20 mouse cellular contexts compared by ENCODE assay signal in genomic region chr3:34679439-34679838, GRCm38 (mm10). TPM values are rescaled to one million over a fixed set of nuclear protein-coding genes. Genes with fewer than 3 reads are reported as not detected.
A peak's percentile ranks its signal among the peaks of the same experiment; 100 is the strongest.
DNase-seq lines count a peak whose midpoint lies in the region; ATAC-seq lines count a peak whose summit lies in the region.
"Had no signal": no experiment of that assay in that cellular context is flagged by ENCODE, and none has a peak within 500 bp of the region (broad histone marks: within the 10 kb centered on the region; RNA-seq: fewer than 3 reads in every experiment).

No protein-coding gene starts in this region.

- no peak overlapping the region for H3K9ac ChIP-seq in forebrain, embryonic 12.5 days
- no peak overlapping the region for H3K9ac ChIP-seq in forebrain, embryonic 14.5 days (ENCODE audit: low read length)
- H3K9ac ChIP-seq in midbrain, embryonic 11.5 days (ENCODE audit: low read length): no peak overlapping the region; the same call in 1 of the 2 replicates
- no peak overlapping the region for H3K9ac ChIP-seq in midbrain, embryonic 16.5 days (ENCODE audit: low read depth, low read length)
- no peak overlapping the region for H3K9ac ChIP-seq in forebrain, embryonic 13.5 days
- H3K9ac ChIP-seq: embryonic facial prominence, embryonic 13.5 days; hindbrain, embryonic 15.5 days had no signal

- no peak overlapping the region for H3K4me2 ChIP-seq in forebrain, embryonic 12.5 days
- H3K4me2 ChIP-seq in forebrain, embryonic 14.5 days (ENCODE audit: low read length): no peak overlapping the region
- no peak overlapping the region; the same call in 1 of the 2 replicates for H3K4me2 ChIP-seq in midbrain, embryonic 11.5 days
- H3K4me2 ChIP-seq in midbrain, embryonic 16.5 days (ENCODE audit: low read length): no peak overlapping the region
- no peak overlapping the region for H3K4me2 ChIP-seq in forebrain, embryonic 13.5 days
- H3K4me2 ChIP-seq: embryonic facial prominence, embryonic 13.5 days; hindbrain, embryonic 15.5 days had no signal

- H3K36me3 ChIP-seq in forebrain, embryonic 12.5 days (replicated peaks): peaks cover 19% of the 10 kb centered on the region
- H3K36me3 ChIP-seq in forebrain, embryonic 14.5 days (ENCODE audit: control insufficient read depth, insufficient read depth, low read length): peaks cover 17% of the 10 kb centered on the region
- H3K36me3 ChIP-seq in midbrain, embryonic 11.5 days (ENCODE audit: control insufficient read depth, insufficient read depth, low read length): no peaks in the 10 kb centered on the region; the same call in 1 of the 2 replicates
- no peaks in the 10 kb centered on the region for H3K36me3 ChIP-seq in midbrain, embryonic 16.5 days (ENCODE audit: control insufficient read depth, insufficient read depth, low read length)
- H3K36me3 ChIP-seq in embryonic facial prominence, embryonic 10.5 days (replicated peaks): no peaks in the 10 kb centered on the region
- H3K36me3 ChIP-seq in forebrain, embryonic 13.5 days (ENCODE audit: poor library complexity, severe bottlenecking): peaks cover 21% of the 10 kb centered on the region
- H3K36me3 ChIP-seq: embryonic facial prominence, embryonic 13.5 days; heart, embryonic 10.5 days; hindbrain, embryonic 15.5 days had no signal

- no peak overlapping the region for H3K4me3 ChIP-seq in forebrain, embryonic 12.5 days (replicated peaks)
- no peak overlapping the region for H3K4me3 ChIP-seq in forebrain, embryonic 14.5 days (ENCODE audit: low read depth, low read length)
- no peak overlapping the region for H3K4me3 ChIP-seq in midbrain, embryonic 11.5 days (ENCODE audit: low read depth, low read length)
- H3K4me3 ChIP-seq in midbrain, embryonic 16.5 days (ENCODE audit: low read depth, low read length): no peak overlapping the region
- no peak overlapping the region for H3K4me3 ChIP-seq in embryonic facial prominence, embryonic 10.5 days
- no peak overlapping the region for H3K4me3 ChIP-seq in forebrain, embryonic 13.5 days
- H3K4me3 ChIP-seq: embryonic facial prominence, embryonic 13.5 days; heart, embryonic 10.5 days; hindbrain, embryonic 15.5 days had no signal

- peaks cover 21% of the 10 kb centered on the region for H3K4me1 ChIP-seq in forebrain, embryonic 12.5 days
- H3K4me1 ChIP-seq in forebrain, embryonic 14.5 days (ENCODE audit: control insufficient read depth, insufficient read depth, low read length): peaks cover 7% of the 10 kb centered on the region; the same call in 1 of the 2 replicates
- H3K4me1 ChIP-seq in midbrain, embryonic 11.5 days (ENCODE audit: control insufficient read depth, insufficient read depth, low read length): peaks cover 18% of the 10 kb centered on the region
- no peaks in the 10 kb centered on the region for H3K4me1 ChIP-seq in midbrain, embryonic 16.5 days (ENCODE audit: control insufficient read depth, insufficient read depth, low read length)
- peaks cover 23% of the 10 kb centered on the region for H3K4me1 ChIP-seq in embryonic facial prominence, embryonic 10.5 days
- peaks cover 17% of the 10 kb centered on the region for H3K4me1 ChIP-seq in forebrain, embryonic 13.5 days
- H3K4me1 ChIP-seq: embryonic facial prominence, embryonic 13.5 days; hindbrain, embryonic 15.5 days had no signal

- no peaks in the 10 kb centered on the region for H3K9me3 ChIP-seq in forebrain, embryonic 12.5 days
- no peaks in the 10 kb centered on the region for H3K9me3 ChIP-seq in forebrain, embryonic 14.5 days (replicated peaks; ENCODE audit: control insufficient read depth, low read length)
- H3K9me3 ChIP-seq in midbrain, embryonic 11.5 days (ENCODE audit: control insufficient read depth, low read length): no peaks in the 10 kb centered on the region
- no peaks in the 10 kb centered on the region for H3K9me3 ChIP-seq in midbrain, embryonic 16.5 days (replicated peaks; ENCODE audit: control insufficient read depth, low read length, poor library complexity, severe bottlenecking)
- H3K9me3 ChIP-seq in embryonic facial prominence, embryonic 10.5 days: no peaks in the 10 kb centered on the region
- no peaks in the 10 kb centered on the region for H3K9me3 ChIP-seq in forebrain, embryonic 13.5 days (replicated peaks)
- H3K9me3 ChIP-seq: embryonic facial prominence, embryonic 13.5 days; heart, embryonic 10.5 days; hindbrain, embryonic 15.5 days had no signal

- 20% methylated on average over 2 of the region's 2 CpGs for WGBS in forebrain, embryonic 12.5 days
- 31% methylated on average over 2 of the region's 2 CpGs for WGBS in forebrain, embryonic 14.5 days
- WGBS in midbrain, embryonic 11.5 days: 20% methylated on average over 2 of the region's 2 CpGs
- 9% methylated on average over 2 of the region's 2 CpGs for WGBS in midbrain, embryonic 16.5 days
- 44% methylated on average over 2 of the region's 2 CpGs for WGBS in embryonic facial prominence, embryonic 10.5 days
- 20% methylated on average over 2 of the region's 2 CpGs for WGBS in forebrain, embryonic 13.5 days

- no peaks in the 10 kb centered on the region for H3K27me3 ChIP-seq in forebrain, embryonic 12.5 days
- no peaks in the 10 kb centered on the region for H3K27me3 ChIP-seq in forebrain, embryonic 14.5 days (replicated peaks; ENCODE audit: control insufficient read depth, insufficient read depth, low read length)
- no peaks in the 10 kb centered on the region for H3K27me3 ChIP-seq in midbrain, embryonic 11.5 days (ENCODE audit: control insufficient read depth, insufficient read depth, low read length)
- no peaks in the 10 kb centered on the region for H3K27me3 ChIP-seq in midbrain, embryonic 16.5 days (ENCODE audit: control insufficient read depth, insufficient read depth, low read depth, low read length)
- peaks cover 9% of the 10 kb centered on the region; the same call in 1 of the 2 replicates for H3K27me3 ChIP-seq in embryonic facial prominence, embryonic 10.5 days (replicated peaks; ENCODE audit: low read depth, poor library complexity, severe bottlenecking)
- no peaks in the 10 kb centered on the region for H3K27me3 ChIP-seq in forebrain, embryonic 13.5 days
- H3K27me3 ChIP-seq: hindbrain, embryonic 15.5 days had no signal

- ATAC-seq in forebrain, embryonic 12.5 days (ENCODE audit: low FRiP score): no peak
- no peak; the same call in 1 of the 2 replicates for ATAC-seq in forebrain, embryonic 14.5 days
- ATAC-seq in midbrain, embryonic 11.5 days (ENCODE audit: low FRiP score): no peak; the same call in 1 of the 2 replicates
- no peak for ATAC-seq in midbrain, embryonic 16.5 days
- ATAC-seq in forebrain, embryonic 13.5 days: no peak
- ATAC-seq: inflammation-experienced regulatory T-cells, adult 6 months had no signal

- DNase-seq in forebrain, embryonic 14.5 days (ENCODE audit: low spot score): no peak
- peak; percentile 91 for DNase-seq in midbrain, embryonic 11.5 days (ENCODE audit: low spot score, missing footprints)
- no peak for DNase-seq in embryonic facial prominence, embryonic 10.5 days (ENCODE audit: low spot score)
- no peak for DNase-seq in layer of hippocampus, adult 9-11 months
- no peak for DNase-seq in spleen, adult 18-20 months
- DNase-seq: adrenal gland, adult 2 months; adrenal gland, postnatal 36 days; cerebellum, adult 2 months; cerebellum, postnatal 10 days; gastrocnemius, postnatal 10 days; heart, adult 18-20 months; heart, postnatal 10 days; heart, postnatal 4 days had no signal

- H3K27ac ChIP-seq in forebrain, embryonic 12.5 days: peak overlapping the region; percentile 69
- no peak overlapping the region; the same call in 1 of the 2 replicates for H3K27ac ChIP-seq in forebrain, embryonic 14.5 days (ENCODE audit: low read depth, low read length)
- peak overlapping the region; percentile 79 for H3K27ac ChIP-seq in midbrain, embryonic 11.5 days (ENCODE audit: low read depth, low read length)
- H3K27ac ChIP-seq in midbrain, embryonic 16.5 days (ENCODE audit: low read length): no peak overlapping the region
- H3K27ac ChIP-seq in embryonic facial prominence, embryonic 10.5 days (replicated peaks): peak overlapping the region; percentile 0; the same call in 1 of the 2 replicates
- H3K27ac ChIP-seq in forebrain, embryonic 13.5 days: peak overlapping the region; percentile 48
- H3K27ac ChIP-seq: embryonic facial prominence, embryonic 13.5 days; heart, embryonic 10.5 days; hindbrain, embryonic 15.5 days had no signal

RNA-seq across cellular contexts. Expression of gene Sox2, which starts 29.2 kb away (rescaled TPM):
- 75.5 and 77.0 TPM in 2 replicates for polyA plus RNA-seq in forebrain, embryonic 12.5 days (2016; fragmentation: Nextera tagmentation; extraction: Ambion mirVana)
- 26.6 and 32.0 TPM in 2 replicates for polyA plus RNA-seq in forebrain, embryonic 14.5 days (2014; fragmentation: Nextera tagmentation; extraction: Ambion mirVana)
- 48.7 and 49.5 TPM in 2 replicates for polyA plus RNA-seq in midbrain, embryonic 11.5 days (2014; fragmentation: Nextera tagmentation; extraction: Ambion mirVana)
- 14.3 and 22.2 TPM in 2 replicates for polyA plus RNA-seq in midbrain, embryonic 16.5 days (2015; fragmentation: Nextera tagmentation; extraction: Ambion mirVana)
- 12.2 and 16.1 TPM in 2 replicates for polyA plus RNA-seq in embryonic facial prominence, embryonic 10.5 days (2016; fragmentation: Nextera tagmentation; extraction: Ambion mirVana)
- 41.3 and 48.4 TPM in 2 replicates for polyA plus RNA-seq in forebrain, embryonic 13.5 days (2015; fragmentation: Nextera tagmentation; extraction: Ambion mirVana)
- polyA plus RNA-seq: inflammation-experienced regulatory T-cells, adult 6 months had no signal

Comparison
In these comparisons a context has a peak if more than half of its experiments do, and no peak if none do; other contexts are left out.
1. H3K27ac ChIP-seq: peak in forebrain, embryonic 12.5 days (single experiment), midbrain, embryonic 11.5 days (single experiment), embryonic facial prominence, embryonic 10.5 days (single experiment) and forebrain, embryonic 13.5 days (single experiment); none in forebrain, embryonic 14.5 days (single experiment) and midbrain, embryonic 16.5 days (single experiment).